Mouse (Mus musculus) kidney, postnatal 10 days (tissue): ENCODE measurements around the gene Rnf38.
A peak's percentile ranks its signal among the peaks of the same experiment; 100 is the strongest.

Experiments used
- DNase-seq: peaks from one replicate; pipeline ENCODE4 v3.0.0; 2021; ENCODE audit warnings: mixed read lengths

Rnf38 gene

GRCm38 (mm10) chr4:44223444-44223843, 10.1 kb downstream of the Rnf38 start:
- DNase-seq, result no peak

DNA sequence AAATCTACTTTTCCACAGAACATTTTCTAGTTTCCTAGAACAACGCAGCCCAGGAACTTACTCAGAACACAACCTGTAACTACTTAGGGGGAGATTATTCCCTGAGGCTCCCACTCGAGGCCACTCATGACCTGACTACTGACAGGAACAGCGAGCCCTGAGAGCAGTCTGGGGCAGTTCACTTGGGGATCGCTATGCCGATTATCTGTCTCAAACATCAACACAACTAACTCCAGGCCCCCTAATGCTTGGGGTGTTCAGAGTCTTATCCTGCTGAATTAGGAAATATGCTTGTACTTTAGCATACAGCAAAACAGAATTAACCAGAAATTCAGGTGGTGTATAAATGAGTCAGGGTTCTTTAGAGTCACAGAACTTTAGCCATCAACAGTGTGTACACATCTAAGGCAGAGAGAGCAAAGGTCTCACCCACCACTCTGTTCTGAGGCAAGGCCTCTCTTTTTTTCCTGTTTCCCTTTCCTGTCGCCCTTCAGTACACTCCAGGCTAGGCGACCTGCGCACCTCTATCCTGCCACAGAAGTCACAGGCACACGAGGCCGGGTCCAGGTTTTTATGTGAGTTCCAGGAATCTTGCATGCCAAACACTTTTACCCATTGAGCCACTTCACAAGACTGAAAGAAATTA, 16.7 kb downstream of the Rnf38 start:
- no peak for DNase-seq

DNA sequence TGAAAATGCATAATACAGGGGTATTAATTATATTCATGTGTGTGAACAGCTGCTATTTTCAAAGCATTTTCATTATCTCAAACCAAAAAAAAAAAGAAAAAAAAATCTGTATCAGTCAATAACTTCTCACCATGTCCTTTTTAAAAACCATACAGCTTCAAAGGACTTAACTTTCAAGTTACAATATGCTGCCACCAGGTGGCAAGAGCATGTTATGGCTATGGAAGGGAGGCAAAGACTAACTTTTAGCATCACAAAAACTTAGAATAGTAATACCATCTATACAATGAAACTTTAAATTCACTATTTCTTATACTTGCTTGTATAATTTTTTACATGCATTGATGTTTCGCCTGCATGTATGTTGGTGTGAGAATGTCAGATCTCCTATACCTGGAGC, 33.6 kb downstream of the Rnf38 start:
- DNase-seq, result peak; percentile 65

DNA sequence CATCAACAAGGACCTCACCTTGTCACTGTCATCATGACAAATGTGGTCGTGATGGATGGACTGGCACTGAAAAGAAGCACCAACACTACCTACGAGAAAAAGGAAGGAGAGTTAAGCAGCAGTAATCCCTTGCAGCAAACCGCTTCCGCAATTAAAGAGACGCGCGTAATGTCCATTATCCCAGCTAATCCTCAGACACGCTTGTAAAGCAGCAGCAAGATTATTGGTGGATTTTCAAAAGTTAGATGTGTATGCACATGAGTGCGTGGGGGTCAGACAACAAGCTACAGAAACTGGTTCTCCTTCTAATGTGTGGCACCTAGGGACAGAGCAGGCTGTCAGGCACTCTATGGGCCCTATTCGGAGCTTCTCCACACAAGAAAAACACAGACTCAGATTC, 46.2 kb downstream of the Rnf38 start:
- DNase-seq, result no peak

GRCm38 (mm10) chr4:44183862-44184261, 49.7 kb downstream of the Rnf38 start:
- no peak for DNase-seq

DNA sequence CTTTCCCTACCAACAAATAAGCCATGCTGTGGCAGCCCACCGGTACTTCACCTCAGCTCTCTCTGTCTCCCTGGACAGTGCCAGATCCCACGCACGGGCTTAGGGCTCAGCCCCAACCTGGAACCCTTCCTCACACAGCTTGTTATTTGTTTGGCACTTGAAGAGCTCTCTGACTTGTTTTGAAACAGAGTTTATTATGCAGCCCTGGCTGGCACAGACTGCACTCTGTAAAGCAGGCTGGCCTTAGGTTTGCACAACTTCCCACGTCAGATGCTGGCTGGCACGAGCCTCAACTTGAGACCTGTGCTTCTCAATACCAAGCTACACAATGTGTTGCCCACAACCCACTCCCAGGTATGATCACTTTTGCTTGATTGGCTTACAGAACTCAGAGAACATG, 53.8 kb downstream of the Rnf38 start:
- DNase-seq, result no peak

- DNase-seq, result peak; percentile 61
These were observed 60.4 kb downstream of the Rnf38 start for GRCm38 (mm10) chr4:44173177-44173576.

- peak; percentile 14 for DNase-seq
These were observed 60.9 kb downstream of the Rnf38 start for GRCm38 (mm10) chr4:44172676-44173075.

DNA sequence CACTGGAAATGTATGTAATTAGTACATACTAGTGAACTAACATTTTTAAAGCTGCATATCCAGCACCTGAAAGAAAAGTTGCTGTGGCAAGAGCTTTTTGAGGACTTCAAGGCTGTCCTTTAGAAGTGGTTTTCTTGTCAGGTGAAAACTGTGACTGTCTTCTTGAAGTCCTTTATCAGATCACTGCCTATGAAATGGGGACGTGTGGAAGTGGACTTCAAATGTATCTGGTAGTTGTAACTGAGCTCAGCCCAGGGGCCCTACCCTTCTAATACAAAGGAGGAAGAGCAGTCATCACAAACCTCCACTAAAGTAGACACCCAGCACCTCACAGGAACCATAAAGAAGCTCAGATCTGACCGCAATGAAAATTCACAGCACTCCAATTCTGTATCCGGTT, 63.7 kb downstream of the Rnf38 start:
- no peak for DNase-seq

DNA sequence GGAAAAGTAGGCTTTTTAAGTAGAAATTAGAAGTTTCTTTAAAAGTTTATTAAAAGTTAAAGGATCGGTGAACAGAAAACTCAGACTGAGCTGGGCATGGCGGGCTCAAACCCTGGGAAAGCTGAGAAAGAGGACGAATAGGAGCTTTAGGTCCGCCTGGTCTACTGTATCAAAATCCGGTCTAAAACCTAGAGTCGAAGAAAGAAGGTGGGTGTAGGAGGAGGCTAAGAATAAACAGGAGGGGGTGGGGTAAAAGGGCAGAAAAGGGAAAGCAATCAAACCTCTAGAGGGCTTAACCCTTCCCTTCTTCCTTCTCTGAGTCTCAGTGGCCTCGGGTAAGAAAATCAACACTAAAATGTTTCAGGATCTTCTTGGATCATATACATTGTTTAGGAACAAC, 64.8 kb downstream of the Rnf38 start:
- DNase-seq, result no peak

- peak; percentile 98 for DNase-seq
These were observed 65.3 kb downstream of the Rnf38 start for GRCm38 (mm10) chr4:44168231-44168647.

DNA sequence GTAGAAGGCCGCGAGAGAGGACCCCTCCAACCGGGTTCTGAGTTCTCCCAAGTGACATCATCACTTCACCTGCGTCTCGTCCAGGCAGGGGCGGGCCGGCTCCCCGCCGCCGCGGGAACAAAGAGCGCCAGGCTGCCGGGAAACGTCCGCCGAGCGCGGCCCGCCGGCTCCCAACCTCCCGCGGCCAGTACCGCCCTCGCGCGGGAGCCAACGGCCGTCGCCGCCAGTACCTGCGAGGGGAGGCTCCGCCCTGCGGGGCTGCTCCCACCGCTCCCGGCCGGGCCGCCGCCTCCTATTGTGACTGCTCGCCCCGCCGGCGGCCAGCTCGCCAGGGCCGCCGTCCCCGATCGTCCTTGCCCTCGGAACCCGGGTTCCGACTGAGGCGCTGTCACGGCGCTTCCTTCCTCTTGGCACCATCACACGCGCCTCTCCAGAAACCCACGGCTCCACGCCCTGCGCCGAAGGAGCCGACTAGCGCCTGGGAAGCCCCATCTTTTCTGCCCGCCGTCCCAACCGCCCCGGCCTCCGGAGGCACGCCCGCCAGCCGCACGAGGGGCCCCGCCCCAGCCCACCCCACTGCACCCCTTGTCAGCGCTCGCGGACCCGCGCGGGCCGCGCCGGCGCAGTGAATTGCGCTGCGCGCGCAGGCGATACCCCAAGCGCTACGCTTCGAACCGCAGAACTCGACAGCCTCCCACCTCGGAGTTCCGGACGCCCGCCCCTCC, 66.0 kb downstream of the Rnf38 start:
- peak; percentile 93 for DNase-seq

DNA sequence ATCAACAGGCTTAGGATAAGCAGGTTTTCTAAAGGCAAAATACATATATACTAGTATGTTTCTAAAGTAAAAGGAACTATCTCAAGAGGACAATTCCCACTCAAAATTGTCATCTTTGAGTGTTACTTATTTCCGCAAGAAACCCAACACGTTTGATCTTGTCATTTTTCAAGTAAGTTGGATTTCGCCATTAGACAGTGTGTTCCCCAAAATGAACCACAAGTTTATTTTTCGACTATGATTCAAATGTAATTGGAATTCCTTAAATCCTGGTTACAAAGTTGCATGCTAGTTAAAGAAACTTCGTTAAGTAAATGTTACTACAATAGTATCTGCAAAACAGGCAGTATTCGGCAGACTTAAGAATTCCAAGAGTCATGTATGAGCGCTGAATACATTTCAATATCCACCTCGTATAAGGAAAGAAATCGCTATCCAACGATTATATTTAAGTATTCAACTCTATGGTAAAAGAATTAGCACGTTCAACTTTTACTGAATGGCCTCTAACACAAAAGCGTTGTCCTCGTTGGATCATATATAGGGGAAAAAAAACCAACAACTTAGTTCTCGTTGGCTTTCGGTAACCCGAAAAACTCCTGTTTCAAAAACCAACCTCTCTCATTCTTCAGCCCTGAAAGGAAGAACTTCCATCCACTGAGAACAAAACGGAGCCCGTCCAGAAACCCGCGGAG, 66.7 kb downstream of the Rnf38 start:
- no peak for DNase-seq

GRCm38 (mm10) chr4:44164621-44165020, 69.0 kb downstream of the Rnf38 start:
- DNase-seq, result no peak

DNA sequence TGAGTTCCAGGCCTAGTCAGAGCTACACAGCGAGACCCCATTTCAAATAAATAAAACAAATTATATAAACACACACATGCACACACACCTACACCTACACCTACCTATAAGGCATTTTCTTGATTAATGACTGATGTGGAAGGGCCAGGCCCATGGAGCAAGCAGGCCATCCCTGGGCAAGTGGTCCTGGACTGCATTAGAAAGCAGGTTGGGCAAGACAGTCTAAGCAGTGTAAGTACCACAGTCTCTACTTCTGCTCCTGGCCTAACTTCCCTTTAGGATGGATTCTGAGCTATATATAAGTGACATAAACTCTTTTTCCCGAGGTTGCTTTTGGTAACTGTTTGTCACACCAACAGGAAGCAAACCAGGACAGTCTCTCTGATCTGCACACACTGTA, 70.6 kb downstream of the Rnf38 start:
- DNase-seq, result no peak

- no peak for DNase-seq
These were observed 72.4 kb downstream of the Rnf38 start for GRCm38 (mm10) chr4:44160990-44161689.

GRCm38 (mm10) chr4:44159839-44160238, 73.8 kb downstream of the Rnf38 start:
- DNase-seq, result no peak

DNA sequence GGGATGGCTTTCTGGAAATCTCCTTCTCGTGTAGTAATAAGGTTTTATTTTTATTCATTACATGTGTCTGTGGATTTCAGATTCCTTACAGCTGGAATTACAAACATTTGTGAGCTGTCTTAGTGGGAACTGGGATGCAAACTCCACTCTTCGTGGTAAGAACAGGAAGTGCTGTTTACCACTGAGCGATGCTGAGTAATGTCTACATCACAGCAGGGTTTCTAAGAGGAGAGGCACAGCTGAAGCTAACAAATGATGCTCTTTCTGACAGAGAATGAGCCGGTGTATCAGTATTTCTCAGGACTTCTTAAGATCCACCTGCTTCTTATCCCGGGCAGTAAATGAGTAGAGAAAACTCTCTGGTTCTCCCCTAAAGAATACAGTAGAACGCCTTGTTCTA, 77.1 kb downstream of the Rnf38 start:
- no peak for DNase-seq

GRCm38 (mm10) chr4:44154884-44155283, 78.7 kb downstream of the Rnf38 start:
- DNase-seq, result no peak

DNA sequence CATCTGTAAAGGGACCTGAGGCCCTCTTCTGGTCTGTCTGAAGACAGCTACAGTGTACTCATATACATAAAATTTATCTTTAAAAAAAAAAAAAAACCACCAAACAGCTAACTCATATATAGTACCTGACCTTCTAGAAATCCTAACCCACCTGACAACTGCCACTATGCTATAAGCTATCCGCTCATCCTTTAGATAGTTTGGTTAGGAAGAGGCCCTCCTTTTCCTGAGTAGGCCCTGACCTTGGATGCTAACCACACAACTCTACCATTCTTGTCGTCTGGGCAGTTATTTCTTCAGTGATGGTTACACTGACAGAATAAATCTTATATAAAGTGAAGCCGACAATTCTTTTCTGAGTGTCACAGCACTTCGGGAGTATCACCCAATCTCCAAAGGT, 80.7 kb downstream of the Rnf38 start:
- DNase-seq, result no peak

- DNase-seq, result no peak
These were observed 106.8 kb downstream of the Rnf38 start for GRCm38 (mm10) chr4:44126805-44127204.

GRCm38 (mm10) chr4:44119410-44120201, 114.0 kb downstream of the Rnf38 start:
- no peak for DNase-seq

DNA sequence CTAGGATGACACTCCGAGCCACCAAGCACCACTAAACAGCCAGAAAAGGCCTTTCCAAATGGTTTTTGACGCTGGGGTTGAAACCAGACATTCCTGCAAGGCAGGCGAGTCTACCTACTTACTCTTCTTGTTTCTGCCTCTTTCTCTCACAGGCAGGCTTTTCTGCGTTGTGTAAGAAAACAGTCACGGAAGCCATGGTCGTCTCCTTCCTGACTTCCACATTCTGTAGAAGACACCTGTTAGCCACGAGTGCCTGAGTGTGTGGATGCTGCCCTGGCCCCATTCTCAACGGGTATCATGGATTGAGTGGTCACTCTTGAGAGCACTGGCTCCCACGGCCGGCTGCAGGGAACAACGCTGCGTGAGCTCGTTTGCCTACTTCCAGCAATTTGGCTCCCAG, 118.5 kb downstream of the Rnf38 start:
- DNase-seq, result no peak
